ENCODE assay signal across 7 mouse cellular contexts in genomic region chr8:105374513-105374966, GRCm38 (mm10). TPM values are rescaled to one million over a fixed set of nuclear protein-coding genes. Genes with fewer than 3 reads are reported as not detected.
DNase-seq lines count a peak whose midpoint lies in the region; ATAC-seq and TF ChIP-seq lines count a peak whose summit lies in the region.

No protein-coding gene starts in this region.

- H3K27ac ChIP-seq in spleen, adult 2 months (ENCODE audit: insufficient read depth, low read length) = no peak overlapping the region
- no peak overlapping the region for H3K27ac ChIP-seq in liver, postnatal 0 days (ENCODE audit: low read depth)
- H3K27ac ChIP-seq in neural tube, embryonic 13.5 days (replicated peaks) = no peak overlapping the region

- H3K9ac ChIP-seq in liver, postnatal 0 days (replicated peaks) = no peak overlapping the region
- H3K9ac ChIP-seq in neural tube, embryonic 13.5 days = peak overlapping the region; percentile 26; the same call in 1 of the 2 replicates

- H3K27me3 ChIP-seq in spleen, adult 2 months (ENCODE audit: control insufficient read depth, insufficient read depth, low read length) = no peaks in the 10 kb centered on the region
- no peaks in the 10 kb centered on the region for H3K27me3 ChIP-seq in liver, postnatal 0 days (ENCODE audit: insufficient read depth, low read length)
- H3K27me3 ChIP-seq in neural tube, embryonic 13.5 days = 0 out of 2 replicates have a peak, but pooled peaks cover 3% of the 10 kb centered on the region

- peak; percentile 53 for ATAC-seq in liver, postnatal 0 days
- peak; percentile 52; the same call in 1 of the 2 replicates for ATAC-seq in neural tube, embryonic 13.5 days (ENCODE audit: low read depth)

- H3K9me3 ChIP-seq in liver, postnatal 0 days (ENCODE audit: low read length) = no peaks in the 10 kb centered on the region
- no peaks in the 10 kb centered on the region for H3K9me3 ChIP-seq in neural tube, embryonic 13.5 days

- no peak overlapping the region for H3K4me3 ChIP-seq in spleen, adult 2 months (ENCODE audit: extremely low read depth, insufficient read depth, insufficient read length)
- H3K4me3 ChIP-seq in liver, postnatal 0 days (ENCODE audit: low read depth, low read length) = no peak overlapping the region
- H3K4me3 ChIP-seq in neural tube, embryonic 13.5 days = peak overlapping the region; percentile 17

- no peak for TF ChIP-seq EP300 in liver, postnatal 0 days (IDR thresholded peaks at IDR 0.05; ENCODE audit: low read depth)

- TF ChIP-seq CTCF in spleen, adult 2 months (IDR thresholded peaks at IDR 0.05; ENCODE audit: extremely low read depth, insufficient read depth, insufficient read length, insufficient replicate concordance) = 0 out of 2 replicates have a peak, but pooled peaks have one; percentile 12
- TF ChIP-seq CTCF in liver, postnatal 0 days (IDR thresholded peaks at IDR 0.05; ENCODE audit: low read depth) = peak; percentile 73

- WGBS in spleen, adult 2 months = 51% methylated on average over 33 of the region's 33 CpGs
- 33% methylated on average over 33 of the region's 33 CpGs for WGBS in liver, postnatal 0 days (ENCODE audit: insufficient replicate concordance)
- WGBS in neural tube, embryonic 13.5 days = 30% methylated on average over 33 of the region's 33 CpGs

- no peak for TF ChIP-seq POLR2A in spleen, adult 2 months (IDR thresholded peaks at IDR 0.05; ENCODE audit: low read depth, low read length)

- no peaks in the 10 kb centered on the region for H3K4me1 ChIP-seq in spleen, adult 2 months (ENCODE audit: control insufficient read depth, insufficient read depth, insufficient read length)
- H3K4me1 ChIP-seq in liver, postnatal 0 days (ENCODE audit: insufficient read depth) = peaks cover 5% of the 10 kb centered on the region; the same call in 1 of the 2 replicates
- H3K4me1 ChIP-seq in neural tube, embryonic 13.5 days (replicated peaks) = peaks cover 19% of the 10 kb centered on the region

- no peaks in the 10 kb centered on the region for H3K36me3 ChIP-seq in spleen, adult 2 months (ENCODE audit: control insufficient read depth, insufficient read depth, low read length)
- no peaks in the 10 kb centered on the region for H3K36me3 ChIP-seq in liver, postnatal 0 days (replicated peaks; ENCODE audit: insufficient read depth, low read length)
- no peaks in the 10 kb centered on the region for H3K36me3 ChIP-seq in neural tube, embryonic 13.5 days

- DNase-seq in spleen, adult 2 months (ENCODE audit: low read depth in 1 of 2, low spot score in 2 of 2) = no peak
- no peak for DNase-seq in spleen, postnatal 36 days (ENCODE audit: low spot score in 2 of 2)
- peak; percentile 64 for DNase-seq in embryo, embryonic 11 days
- DNase-seq in heart, postnatal 4 days = peak; percentile 51
- peak; percentile 64 for DNase-seq in liver, postnatal 0 days
- DNase-seq in layer of hippocampus, adult 9-10 months (ENCODE audit: low spot score) = no peak

- H3K4me2 ChIP-seq in liver, postnatal 0 days (ENCODE audit: low read depth, low read length) = peak overlapping the region; percentile 42
- peak overlapping the region; percentile 48 for H3K4me2 ChIP-seq in neural tube, embryonic 13.5 days

RNA-seq across cellular contexts. Expression of gene Plekhg4, which starts 1.5 kb away (rescaled TPM):
- polyA plus RNA-seq in spleen, adult 2 months (2012; rRNA removed) = 0.16 and 0.20 TPM in 2 replicates
- total RNA-seq in heart, postnatal 4 days (2021) = under 1 TPM in 1 of 2 experiments, not detected in 1; 0.17 TPM
- polyA plus RNA-seq in liver, postnatal 0 days (2015; fragmentation: Nextera tagmentation; extraction: Ambion mirVana) = not detected in 2 replicates
- 0.60 and 0.62 TPM in 2 replicates for polyA plus RNA-seq in neural tube, embryonic 13.5 days (2015; fragmentation: Nextera tagmentation; extraction: Ambion mirVana)

RNA-seq across cellular contexts. Expression of gene Slc9a5, which starts 25.9 kb away (rescaled TPM):
- 3.0 and 4.2 TPM in 2 replicates for polyA plus RNA-seq in spleen, adult 2 months (2012; rRNA removed)
- 1 to 10 TPM; 3.3 to 3.5 TPM for total RNA-seq in heart, postnatal 4 days (2021)
- 0.09 and 0.16 TPM in 2 replicates for polyA plus RNA-seq in liver, postnatal 0 days (2015; fragmentation: Nextera tagmentation; extraction: Ambion mirVana)
- polyA plus RNA-seq in neural tube, embryonic 13.5 days (2015; fragmentation: Nextera tagmentation; extraction: Ambion mirVana) = 5.4 and 7.1 TPM in 2 replicates

RNA-seq across cellular contexts. Expression of gene Fhod1, which starts 26.8 kb away (rescaled TPM):
- polyA plus RNA-seq in spleen, adult 2 months (2012; rRNA removed) = 52.0 and 58.1 TPM in 2 replicates
- total RNA-seq in heart, postnatal 4 days (2021) = 10 to 100 TPM in 1 of 2 experiments, 1 to 10 TPM in 1; 9.0 to 10.4 TPM
- polyA plus RNA-seq in liver, postnatal 0 days (2015; fragmentation: Nextera tagmentation; extraction: Ambion mirVana) = 0.70 and 0.82 TPM in 2 replicates
- 0.28 and 0.63 TPM in 2 replicates for polyA plus RNA-seq in neural tube, embryonic 13.5 days (2015; fragmentation: Nextera tagmentation; extraction: Ambion mirVana)

RNA-seq across cellular contexts. Expression of gene Kctd19, which starts 38.8 kb away (rescaled TPM):
- 0.42 and 0.62 TPM in 2 replicates for polyA plus RNA-seq in spleen, adult 2 months (2012; rRNA removed)
- total RNA-seq in heart, postnatal 4 days (2021) = not detected
- not detected in 2 replicates for polyA plus RNA-seq in liver, postnatal 0 days (2015; fragmentation: Nextera tagmentation; extraction: Ambion mirVana)
- polyA plus RNA-seq in neural tube, embryonic 13.5 days (2015; fragmentation: Nextera tagmentation; extraction: Ambion mirVana) = not detected in 2 replicates

RNA-seq across cellular contexts. Expression of gene Lrrc36, which starts 38.8 kb away (rescaled TPM):
- polyA plus RNA-seq in spleen, adult 2 months (2012; rRNA removed) = 0.07 and 0.13 TPM in 2 replicates
- total RNA-seq in heart, postnatal 4 days (2021) = under 1 TPM; 0.50 to 0.93 TPM
- polyA plus RNA-seq in liver, postnatal 0 days (2015; fragmentation: Nextera tagmentation; extraction: Ambion mirVana) = 0.09 and 0.11 TPM in 2 replicates
- 0.65 and 0.92 TPM in 2 replicates for polyA plus RNA-seq in neural tube, embryonic 13.5 days (2015; fragmentation: Nextera tagmentation; extraction: Ambion mirVana)

Comparison
In these comparisons a context has a peak if more than half of its experiments do, and no peak if none do; other contexts are left out.
1. DNase-seq: peak in embryo, embryonic 11 days (single experiment), heart, postnatal 4 days (single experiment) and liver, postnatal 0 days (single experiment); none in spleen, adult 2 months (0 of 2), spleen, postnatal 36 days (0 of 2) and layer of hippocampus, adult 9-10 months (single experiment).
2. RNA of gene Fhod1, which starts 26.8 kb away (polyA plus RNA-seq): 52.0 to 58.1 TPM in spleen, adult 2 months; 0.70 to 0.82 TPM in liver, postnatal 0 days and 0.28 to 0.63 TPM in neural tube, embryonic 13.5 days; every median in the first group is over 10 times any median in the second.